Mouse (Mus musculus) R1 (cell line): ENCODE measurements at regions not wholly inside any gene's neighbourhood (a gene's known extent, or its start where the extent isn't known, plus 50 kb on each side); places are given as distances from the start of the nearest gene placed in this dataset.

ENCODE experiments used
- DNase-seq: peaks from one replicate; pipeline ENCODE4 v3.0.0-alpha.2; 2018; ENCODE audit warnings: low read depth, low spot score

GRCm38 (mm10) chrX:11983276-11983675 lies 176.9 kb downstream of the Bcor start:
- no peak for DNase-seq
